Mouse (Mus musculus): ENCODE data around the gene Rap1gds1.

DNA sequence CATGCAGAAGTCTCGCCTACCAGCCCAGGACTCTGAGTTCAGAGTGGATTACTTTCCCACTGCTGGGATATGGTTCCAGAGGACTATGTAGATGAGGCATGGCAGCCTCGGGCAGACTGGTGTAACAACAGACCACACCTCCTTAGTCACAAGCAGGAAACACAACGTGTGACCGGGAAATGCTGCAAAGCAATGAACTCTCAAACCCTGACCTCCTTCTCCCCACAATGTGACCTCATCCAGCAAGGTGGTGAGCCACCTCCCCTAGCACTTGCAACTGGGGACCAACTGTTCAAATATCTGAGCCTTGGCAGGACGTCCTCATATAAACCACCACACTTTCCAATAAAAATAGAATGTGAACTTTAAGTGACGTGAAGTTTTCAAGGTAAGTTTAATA, 41.8 kb downstream of the Rap1gds1 start:
- TF ChIP-seq CTCF (conservative IDR thresholded peaks at IDR 0.05; ENCODE audit: low read length) (no peak), NANOG (IDR thresholded peaks at IDR 0.05; ENCODE audit: borderline replicate concordance, low read length) (no peak)

Measured in E14TG2a.4 (cell line).